Mouse (Mus musculus): ENCODE results near the gene Ptpn12.
A peak's percentile ranks its signal among the peaks of the same experiment; 100 is the strongest.

DNA sequence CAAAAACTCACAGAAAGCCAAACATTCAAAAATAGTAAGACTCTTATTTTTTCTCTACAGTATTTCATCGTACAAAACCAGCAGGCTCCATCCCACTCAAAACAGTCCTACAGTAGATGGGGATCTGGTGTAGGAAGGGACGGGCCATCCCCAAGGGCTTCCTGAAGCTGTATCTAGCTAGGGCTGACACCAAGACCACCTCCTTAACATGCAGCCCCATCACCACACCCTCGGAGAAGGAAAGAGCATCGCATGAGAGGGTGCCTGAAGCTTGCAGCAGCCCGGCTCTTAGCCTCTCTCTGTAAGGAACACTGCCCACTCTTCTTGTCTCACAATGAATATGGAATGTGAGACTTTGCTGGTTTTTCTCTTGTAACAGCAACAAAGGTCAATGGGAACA is 117.2 kb downstream of the Ptpn12 start:
- TF ChIP-seq ZC3H11A (IDR thresholded peaks at IDR 0.05; ENCODE audit: low read depth, low read length) (no peak), CTCF (conservative IDR thresholded peaks at IDR 0.05 in 1 of 2, IDR thresholded peaks at IDR 0.05 in 1 of 2; ENCODE audit: low read depth in 2 of 2, low read length in 2 of 2) (no peak), GABPA (IDR thresholded peaks at IDR 0.05; ENCODE audit: insufficient replicate concordance, low read depth, low read length) (no peak), ETS1 (conservative IDR thresholded peaks at IDR 0.05; ENCODE audit: low read depth, low read length) (no peak; the same call in 1 of the 2 replicates), ZNF384 (IDR thresholded peaks at IDR 0.05; ENCODE audit: low read depth, low read length) (peak; percentile 85), EP300 (IDR thresholded peaks at IDR 0.05; ENCODE audit: low read length) (no peak), USF1 (IDR thresholded peaks at IDR 0.05; ENCODE audit: low read depth, low read length) (no peak), BHLHE40 (IDR thresholded peaks at IDR 0.05; ENCODE audit: low read depth, low read length) (no peak), ZKSCAN1 (IDR thresholded peaks at IDR 0.05; ENCODE audit: borderline replicate concordance, low read depth, low read length) (no peak), E2F4 (IDR thresholded peaks at IDR 0.05; ENCODE audit: insufficient replicate concordance, low read depth, low read length) (no peak), USF2 (conservative IDR thresholded peaks at IDR 0.05; ENCODE audit: low read depth, low read length) (no peak)
